Mouse (Mus musculus) gastrocnemius, adult 8-10 months (tissue): Measurements from ENCODE around the gene Ccdc36. TPM values are rescaled to one million over a fixed set of nuclear protein-coding genes. Genes with fewer than 3 reads are reported as not detected.
A peak's percentile ranks its signal among the peaks of the same experiment; 100 is the strongest.

Experiments used
- DNase-seq, 2 experiments: peaks; one replicate each; pipeline ENCODE4 v3.0.0; 2022; ENCODE audit warnings: low spot score in 2 of 2
- total RNA-seq, 4 experiments: library from RNA; stranded (reverse); gene quantifications; 2 replicates each; pipeline ENCODE4 v1.2.4; 2022

The Ccdc36 gene
- total RNA-seq = not detected

DNA sequence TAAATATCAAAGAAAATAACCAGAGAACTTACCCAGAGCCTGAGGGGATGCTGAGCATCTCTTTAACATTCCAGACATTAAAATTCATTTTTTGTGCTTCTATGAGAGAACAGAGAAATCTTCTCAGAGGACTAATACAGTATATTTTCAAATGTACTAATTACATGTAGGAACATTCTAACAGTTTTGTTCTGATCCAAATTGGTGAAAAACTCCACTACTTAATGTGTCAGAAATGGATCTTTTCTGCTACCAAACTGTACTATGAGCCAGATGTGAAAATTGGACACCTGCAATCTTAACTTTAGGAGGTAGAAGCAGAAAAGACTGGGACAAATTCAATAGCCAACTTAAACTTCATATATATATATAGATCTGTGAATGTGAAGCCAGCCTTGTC lies at the start of gene Ccdc36:
Ccdc36 (minus strand) TSS at position 101 of the 400 bp plus-strand sequence.
- no peak for DNase-seq

GRCm38 (mm10) chr9:108474528-108474927 lies 46.2 kb upstream of the Ccdc36 start:
- DNase-seq = no peak

- no peak for DNase-seq
Observed at GRCm38 (mm10) chr9:108469845-108470244, 41.6 kb upstream of the Ccdc36 start.

DNA sequence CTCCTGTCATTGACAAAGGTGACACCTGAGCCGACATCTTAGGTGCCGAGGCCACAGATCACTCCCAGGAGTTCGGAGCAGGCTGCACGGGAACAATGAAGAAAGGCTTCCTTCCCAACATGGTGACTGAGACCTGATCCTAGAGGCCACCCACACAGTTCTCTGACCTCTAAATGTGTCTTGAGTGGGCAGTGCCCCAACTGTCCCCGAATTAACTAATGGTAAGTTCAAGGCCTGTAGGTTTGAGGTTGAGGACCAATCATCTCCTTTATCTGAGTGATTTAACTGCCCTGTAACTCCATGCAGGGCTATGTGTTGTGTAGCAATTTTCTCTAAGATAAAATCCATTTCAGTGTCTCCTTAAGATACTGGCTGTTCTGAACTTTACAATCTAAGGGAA lies 41.1 kb upstream of the Ccdc36 start:
- DNase-seq = no peak

DNA sequence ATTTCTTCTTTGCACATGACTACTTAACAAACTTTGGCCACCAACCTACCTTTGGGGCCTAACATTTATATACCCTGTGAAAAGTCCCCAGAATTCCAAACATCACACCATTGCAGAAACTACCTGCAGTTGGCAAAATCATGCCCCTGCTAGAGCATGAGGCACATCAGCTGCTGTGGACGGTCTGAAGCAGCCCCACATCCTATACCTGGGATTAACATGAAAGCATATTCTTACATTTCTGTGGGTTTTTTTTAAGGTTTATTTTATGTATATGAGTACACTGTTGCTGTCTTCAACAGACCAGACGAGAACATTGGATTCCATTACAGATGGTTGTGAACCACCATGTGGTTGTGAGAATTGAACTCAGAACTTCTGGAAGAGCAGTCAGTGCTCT lies 37.9 kb upstream of the Ccdc36 start:
- DNase-seq = no peak

DNA sequence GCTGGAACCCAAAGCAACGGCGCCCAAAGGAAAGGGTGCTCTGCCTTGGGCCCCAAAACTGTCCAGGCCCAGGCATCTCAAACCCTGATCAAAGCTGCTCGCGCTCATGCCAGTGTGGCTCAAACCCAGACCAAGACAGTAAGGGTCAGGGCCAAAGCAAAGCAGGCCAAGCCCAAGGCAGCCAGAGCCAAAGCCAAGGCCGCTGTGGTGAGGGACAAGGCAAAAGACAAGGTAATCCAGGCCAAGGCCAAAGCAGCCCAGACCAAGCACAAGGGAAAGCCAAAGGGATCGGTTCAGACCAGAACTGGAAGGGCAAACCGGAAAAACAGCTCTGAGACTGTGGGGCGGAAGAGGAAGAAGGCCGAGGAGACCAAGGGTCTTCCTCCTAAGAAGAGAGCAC lies 35.4 kb upstream of the Ccdc36 start:
- no peak for DNase-seq

DNA sequence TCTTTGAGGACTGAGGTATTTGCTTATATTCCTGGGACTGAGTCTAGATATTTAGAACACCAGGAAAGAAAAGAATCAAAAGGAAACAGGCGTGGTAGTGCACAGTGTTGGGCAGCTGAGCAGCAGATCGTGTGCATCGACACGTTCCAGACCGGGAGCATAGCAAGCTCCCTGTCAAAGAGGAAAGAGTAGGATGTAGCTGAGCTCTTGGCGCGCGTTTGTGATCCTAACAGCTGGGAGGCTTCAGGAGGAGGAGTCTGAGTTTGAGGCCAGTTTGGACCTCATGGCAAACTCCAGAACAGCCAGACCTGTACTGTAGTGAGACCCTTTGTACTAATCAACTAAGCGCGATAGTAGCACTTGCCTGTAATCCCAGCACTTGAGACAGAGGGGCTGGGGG lies 33.9 kb upstream of the Ccdc36 start:
- no peak for DNase-seq

DNA sequence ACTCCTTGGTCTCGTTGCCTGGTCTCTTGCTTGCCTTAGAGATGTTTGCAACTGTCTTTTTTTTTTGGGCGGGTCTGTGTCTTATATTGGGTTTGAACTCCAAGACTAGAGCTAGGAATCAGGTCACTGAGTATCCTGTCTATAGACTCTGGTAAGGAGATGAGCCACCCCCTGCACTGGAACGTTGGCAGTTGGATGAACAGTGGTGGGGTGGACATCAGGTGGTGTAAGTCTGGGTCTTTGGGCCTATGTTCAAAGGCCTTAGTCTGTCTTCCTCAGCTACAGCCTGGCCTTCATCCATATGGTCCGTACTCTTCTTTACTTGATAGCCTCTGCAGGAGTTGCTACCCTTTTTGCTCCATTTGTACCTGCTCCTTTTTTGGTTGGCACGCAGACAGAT lies 33.4 kb upstream of the Ccdc36 start:
- no peak for DNase-seq

- no peak for DNase-seq
Observed at GRCm38 (mm10) chr9:108461181-108461631, 32.9 kb upstream of the Ccdc36 start, which contains the start of gene Klhdc8b. TSS of gene Klhdc8b (minus strand) at chr9:108461581.

DNA sequence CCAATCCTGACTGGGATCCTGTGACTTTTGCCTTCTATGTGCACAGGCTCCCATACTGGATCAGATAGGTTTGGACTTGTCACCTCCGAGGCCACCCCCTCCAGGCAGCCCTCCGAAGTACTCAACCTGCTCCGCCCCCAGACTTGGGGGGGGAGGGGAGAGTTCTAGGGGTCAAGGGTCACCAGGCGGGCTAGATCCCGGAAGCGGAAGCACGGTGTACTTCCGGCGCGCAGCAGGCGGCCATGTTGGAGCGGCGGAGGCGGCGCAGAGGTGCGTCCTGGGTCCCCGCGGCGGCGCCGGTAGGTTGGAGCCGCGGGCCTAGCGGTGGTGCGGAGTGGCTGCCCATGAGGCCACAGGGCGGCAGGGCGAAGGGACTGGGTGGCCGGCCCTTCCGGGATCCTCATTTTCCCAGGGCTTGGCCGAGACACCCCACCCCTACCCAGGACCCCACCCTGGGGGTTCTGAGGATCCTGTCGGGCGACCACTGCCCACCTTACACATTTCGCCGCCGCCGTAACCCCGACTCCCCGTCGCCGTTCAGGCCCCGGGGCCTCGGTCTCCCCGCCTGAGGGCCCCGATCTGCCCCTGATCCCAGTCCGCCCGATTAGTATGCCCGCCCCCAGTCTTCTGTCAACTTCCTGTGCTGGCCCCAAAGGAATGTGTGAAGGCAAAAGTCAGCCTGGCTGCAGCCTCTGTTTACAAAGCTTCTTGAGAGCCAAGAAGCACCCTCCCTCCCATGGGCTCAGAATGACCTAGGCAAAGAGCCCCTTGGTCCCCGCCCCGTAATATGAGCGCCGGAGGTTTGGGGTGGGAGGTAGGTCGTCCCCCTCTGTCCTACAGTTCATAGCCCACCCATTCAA lies 32.3 kb upstream of the Ccdc36 start, which contains the start of gene Ccdc71:
Ccdc71 (plus strand) TSS at position 209 of the 860 bp plus-strand sequence.
- DNase-seq = peak; percentile 79 to 84

GRCm38 (mm10) chr9:108459939-108460318 lies 31.6 kb upstream of the Ccdc36 start:
- DNase-seq = no peak

DNA sequence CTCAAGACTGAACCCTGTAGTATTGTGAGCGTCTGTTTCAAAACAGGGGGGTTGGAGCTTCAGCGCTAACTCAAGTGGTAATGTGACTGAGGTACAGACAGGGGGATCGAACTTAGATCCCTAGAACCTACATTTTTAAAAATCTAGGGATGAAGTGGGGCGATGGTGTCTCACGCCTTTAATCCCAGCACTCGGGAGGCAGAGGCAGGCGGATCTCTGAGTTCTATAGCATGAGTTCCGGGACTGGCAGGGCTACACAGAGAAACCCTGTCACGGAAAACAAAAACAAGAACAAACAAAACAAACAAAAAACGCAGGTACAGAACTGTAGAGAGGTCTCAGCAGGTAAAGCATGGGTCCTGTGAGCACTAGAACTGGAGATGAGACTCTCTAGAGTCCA lies 28.7 kb upstream of the Ccdc36 start:
- DNase-seq = no peak

DNA sequence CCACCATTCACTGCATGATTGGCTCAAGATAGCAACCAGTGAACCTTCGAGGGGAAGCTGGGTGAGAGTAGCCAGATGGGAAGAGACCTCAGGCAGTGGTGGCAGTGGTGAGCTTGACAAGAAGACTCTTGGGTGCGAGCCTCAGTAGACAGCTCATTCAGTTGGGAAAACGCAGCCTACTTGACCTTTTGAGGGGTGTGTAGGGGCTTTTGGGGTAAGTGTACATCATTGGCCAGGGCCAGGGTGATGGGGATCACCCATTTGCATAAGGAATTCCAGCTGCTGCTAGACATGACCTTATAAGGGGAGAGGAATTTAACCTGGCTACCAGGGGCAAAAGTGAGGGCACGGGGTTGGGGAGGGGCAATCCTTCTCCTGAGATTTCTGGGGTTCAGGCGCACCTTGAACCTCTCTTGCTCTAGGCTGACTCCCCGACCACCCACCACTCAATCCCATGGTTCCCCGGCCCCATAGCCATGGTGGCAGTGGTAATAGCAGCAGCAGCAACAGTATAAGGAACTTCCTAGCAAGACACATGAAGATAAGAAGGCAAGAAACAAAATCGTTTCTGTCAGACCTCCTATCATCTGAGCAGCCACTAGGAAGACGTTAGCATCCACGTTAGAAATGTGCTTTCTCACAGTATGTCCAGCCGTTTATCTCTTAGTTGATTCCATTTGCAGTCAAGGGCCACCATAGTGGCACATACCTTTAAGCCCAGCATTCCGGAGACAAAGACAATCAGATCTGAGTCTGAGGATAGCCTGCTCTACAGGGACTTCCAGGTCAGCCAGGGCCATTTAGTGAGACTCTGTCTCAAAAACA lies 27.7 kb upstream of the Ccdc36 start:
- DNase-seq = no peak

DNA sequence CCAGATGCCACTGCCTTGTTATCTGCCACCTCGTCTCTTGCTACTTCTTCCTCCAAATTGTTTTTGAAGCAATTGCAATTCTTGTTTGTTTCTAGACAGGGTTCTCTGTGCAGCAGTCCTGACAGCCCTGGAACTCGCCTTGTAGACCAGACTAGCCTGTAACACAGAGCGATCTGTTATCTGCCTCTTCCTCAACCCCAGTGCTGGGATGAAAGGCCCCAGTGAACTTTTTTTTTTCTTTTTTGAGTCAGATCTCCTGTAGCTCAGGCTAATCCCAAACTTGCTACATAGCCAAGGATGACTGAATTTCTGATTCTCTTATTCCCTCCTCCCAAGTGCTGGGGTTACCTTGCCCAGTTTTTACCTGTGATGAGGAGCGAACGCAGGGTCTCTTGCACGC lies 26.1 kb upstream of the Ccdc36 start:
- DNase-seq = no peak

GRCm38 (mm10) chr9:108453458-108453857 lies 25.2 kb upstream of the Ccdc36 start:
- DNase-seq = no peak

DNA sequence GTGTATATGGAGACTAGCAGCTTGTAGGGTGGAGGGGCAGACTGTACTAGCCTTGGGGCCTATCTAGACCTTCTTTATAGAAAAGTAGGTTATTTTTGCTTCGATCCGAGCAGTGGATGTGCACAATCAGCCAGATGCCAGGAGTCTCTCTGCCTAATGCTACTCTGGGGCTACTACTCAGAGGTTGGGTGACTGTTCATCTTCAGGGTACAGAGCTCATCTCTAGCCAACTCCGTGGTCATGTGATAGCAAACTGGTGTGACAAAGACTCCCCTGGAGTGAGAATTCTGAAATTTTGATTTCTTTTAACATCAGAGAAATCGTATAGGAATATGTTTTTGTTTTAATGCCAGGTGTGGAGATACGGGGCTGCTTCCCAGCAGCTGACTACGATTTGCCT lies 24.6 kb upstream of the Ccdc36 start:
- DNase-seq = no peak

DNA sequence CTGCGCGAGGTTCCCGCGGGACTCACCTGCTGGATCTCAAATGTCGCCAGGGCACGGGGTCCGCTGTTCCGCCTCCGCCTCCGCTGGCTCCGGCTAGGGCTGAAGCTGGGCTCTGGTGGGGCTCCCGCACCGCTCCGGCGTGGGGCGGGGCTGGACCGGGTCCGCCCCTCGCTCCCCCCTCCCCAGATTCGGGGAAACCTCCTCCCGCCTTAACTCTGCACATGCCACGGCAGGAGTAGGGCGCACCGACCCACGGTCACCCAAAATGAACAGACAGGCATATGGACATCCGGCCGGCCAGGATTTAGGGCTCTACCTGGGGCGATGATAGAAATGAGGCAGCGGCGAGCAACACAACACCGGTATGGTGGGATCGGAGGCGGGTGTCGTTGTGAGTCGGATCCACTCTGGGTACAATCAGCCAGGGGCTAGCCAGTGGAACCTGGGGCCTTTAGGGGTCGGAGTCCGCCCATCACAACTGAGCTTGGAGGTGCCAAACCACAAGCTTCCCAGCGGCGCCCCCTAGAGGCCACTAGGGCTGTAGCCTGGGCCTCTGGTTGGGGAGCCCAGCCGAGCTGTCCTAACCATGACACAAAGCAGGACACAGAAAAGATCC lies 24.1 kb upstream of the Ccdc36 start:
- peak; percentile 73 to 76 for DNase-seq

- no peak for DNase-seq
Observed at GRCm38 (mm10) chr9:108451519-108452160, 23.4 kb upstream of the Ccdc36 start.

- DNase-seq = no peak
Observed at GRCm38 (mm10) chr9:108451170-108451493, 22.8 kb upstream of the Ccdc36 start.

DNA sequence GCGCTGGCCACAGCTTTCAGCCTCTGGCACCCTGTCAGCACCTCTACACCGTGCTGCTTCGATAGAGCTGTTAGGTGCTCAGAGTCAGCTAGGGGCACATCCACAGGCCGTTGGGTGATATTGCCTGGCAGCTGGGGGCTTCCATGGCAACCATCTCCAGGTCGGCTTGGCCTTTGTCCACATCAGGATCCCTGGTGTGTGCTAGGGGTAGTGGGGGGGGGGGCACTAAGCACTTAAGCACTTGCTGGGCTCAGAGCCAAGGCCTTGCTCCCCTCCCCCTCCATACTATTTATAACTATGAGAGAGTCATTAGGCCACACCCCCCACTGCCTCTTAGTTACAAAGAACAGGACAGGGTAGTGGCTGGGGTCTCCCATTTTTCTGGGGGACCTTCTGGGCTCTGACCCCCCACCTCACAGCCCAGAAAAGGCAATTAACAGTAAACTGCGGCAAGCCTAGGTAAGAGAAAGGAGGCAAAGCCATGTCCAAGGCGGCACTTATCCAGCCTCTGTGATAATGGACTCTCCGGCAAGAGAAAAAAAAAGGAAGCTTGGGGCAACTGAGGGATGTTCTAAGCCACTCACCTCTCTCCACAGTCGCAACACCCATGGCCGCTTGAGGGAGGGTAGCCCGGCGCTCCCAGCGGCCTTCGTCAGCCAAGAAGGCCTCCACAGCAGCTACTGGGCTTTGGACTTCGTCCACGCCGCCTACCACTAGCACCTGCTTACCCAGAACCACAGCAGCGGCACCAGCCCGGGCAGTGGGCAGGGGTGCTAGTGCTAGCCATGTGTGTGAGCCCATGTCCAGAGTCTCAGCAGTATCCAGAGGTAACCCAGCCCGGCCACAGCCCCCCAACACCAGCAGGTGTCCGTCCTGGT lies 22.2 kb upstream of the Ccdc36 start:
- DNase-seq = no peak

- DNase-seq = no peak
Observed at GRCm38 (mm10) chr9:108449860-108450259, 21.6 kb upstream of the Ccdc36 start.
